Mouse (Mus musculus) spleen, postnatal 10 days (tissue): Measurements from ENCODE around the gene Edem1.
A peak's percentile ranks its signal among the peaks of the same experiment; 100 is the strongest.

Source experiments
- DNase-seq, 2 experiments: peaks; one replicate each; pipeline ENCODE4 v3.0.0; 2021 to 2022; ENCODE audit warnings: low spot score in 2 of 2

Edem1 gene

GRCm38 (mm10) chr6:108828234-108828868 is at the start of gene Edem1:
TSS of gene Edem1 (plus strand) at chr6:108828641.
- DNase-seq, result peak; percentile 95 to 98

- peak in 1 of 2 experiments; percentile 50 for DNase-seq
Measured at GRCm38 (mm10) chr6:108781865-108782264, 46.6 kb upstream of the Edem1 start.

GRCm38 (mm10) chr6:108782526-108783183 is 45.8 kb upstream of the Edem1 start, which contains the start of gene Arl8b:
TSS of gene Arl8b (plus strand) at chr6:108783099.
- DNase-seq, result peak; percentile 94 to 97

- DNase-seq, result no peak
Measured at GRCm38 (mm10) chr6:108783184-108783881, 45.1 kb upstream of the Edem1 start.

GRCm38 (mm10) chr6:108784056-108784455 is 44.4 kb upstream of the Edem1 start:
- no peak for DNase-seq

GRCm38 (mm10) chr6:108784796-108785195 is 43.6 kb upstream of the Edem1 start:
- no peak for DNase-seq

- no peak for DNase-seq
Measured at GRCm38 (mm10) chr6:108785551-108785950, 42.9 kb upstream of the Edem1 start.

GRCm38 (mm10) chr6:108791498-108791897 is 36.9 kb upstream of the Edem1 start:
- no peak for DNase-seq

GRCm38 (mm10) chr6:108795912-108796311 is 32.5 kb upstream of the Edem1 start:
- DNase-seq, result no peak

- no peak for DNase-seq
Measured at GRCm38 (mm10) chr6:108796706-108797105, 31.7 kb upstream of the Edem1 start.

GRCm38 (mm10) chr6:108805194-108805593 is 23.2 kb upstream of the Edem1 start:
- DNase-seq, result no peak

- no peak for DNase-seq
Measured at GRCm38 (mm10) chr6:108805871-108806270, 22.6 kb upstream of the Edem1 start.

GRCm38 (mm10) chr6:108807446-108807845 is 21.0 kb upstream of the Edem1 start:
- DNase-seq, result peak in 1 of 2 experiments; percentile 46

- no peak for DNase-seq
Measured at GRCm38 (mm10) chr6:108808786-108809185, 19.7 kb upstream of the Edem1 start.

GRCm38 (mm10) chr6:108810237-108810636 is 18.2 kb upstream of the Edem1 start:
- DNase-seq, result no peak

GRCm38 (mm10) chr6:108812134-108812533 is 16.3 kb upstream of the Edem1 start:
- no peak for DNase-seq

GRCm38 (mm10) chr6:108817510-108817909 is 10.9 kb upstream of the Edem1 start:
- DNase-seq, result no peak

- DNase-seq, result no peak
Measured at GRCm38 (mm10) chr6:108824816-108825545, 3.5 kb upstream of the Edem1 start.

GRCm38 (mm10) chr6:108826070-108826469 is 2.4 kb upstream of the Edem1 start:
- no peak for DNase-seq

- no peak for DNase-seq
Measured at GRCm38 (mm10) chr6:108827336-108827920, 1.0 kb upstream of the Edem1 start.

- DNase-seq, result peak in 1 of 2 experiments; percentile 61
Measured at GRCm38 (mm10) chr6:108828872-108829271, 431 bp downstream of the Edem1 start.
